Mouse (Mus musculus): ENCODE results near the gene Ticam1.
A peak's percentile ranks its signal among the peaks of the same experiment; 100 is the strongest.

Gene Ticam1

DNA sequence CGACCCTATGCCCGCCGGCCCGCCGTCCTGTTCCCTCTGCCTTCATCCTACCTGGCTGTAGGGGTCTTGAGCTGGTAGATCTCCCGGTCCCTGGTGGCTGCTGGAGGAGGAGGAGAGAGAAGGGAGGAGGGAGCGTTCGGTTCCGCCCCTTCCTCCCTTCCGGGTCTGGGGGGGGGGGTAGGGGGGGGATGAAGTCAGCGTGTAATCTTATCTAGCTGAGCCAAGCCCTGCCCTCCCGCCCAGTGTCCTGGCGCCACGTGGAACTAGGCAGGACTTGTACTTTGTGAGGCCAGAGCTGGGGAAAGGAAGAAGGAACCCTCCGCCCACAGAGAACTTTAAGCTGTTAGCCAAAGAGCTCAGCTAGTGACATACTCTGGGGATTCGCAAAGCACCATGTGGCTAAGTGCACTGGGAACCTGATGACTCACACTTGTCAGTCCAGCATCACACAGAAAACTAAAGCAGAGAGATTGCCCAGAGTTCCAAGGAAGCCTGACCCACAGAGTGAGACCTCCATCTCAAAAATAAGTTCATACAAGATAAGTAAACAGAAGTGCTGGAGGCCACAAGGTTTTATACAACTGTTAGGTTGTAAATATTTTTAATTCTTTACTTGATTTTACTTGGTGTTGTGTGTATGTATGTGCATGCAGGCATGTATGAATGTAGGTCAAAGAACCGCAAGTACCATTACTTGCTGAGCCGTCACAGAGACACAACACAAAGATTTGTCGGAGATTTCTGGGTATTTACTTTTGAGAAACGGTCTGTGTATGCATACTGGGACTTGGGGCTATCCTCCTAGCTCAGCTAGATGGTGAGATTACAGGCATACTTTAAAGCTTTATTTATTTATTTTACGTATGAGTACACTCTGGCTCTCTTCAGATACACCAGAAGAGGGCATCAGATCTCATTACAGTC is at the start of gene Ticam1:
Gene Ticam1, minus strand, starts transcription at position 144 of the 924 bp plus-strand sequence.
- peak; percentile 88 for DNase-seq (ENCODE audit: low spot score)

GRCm38 (mm10) chr17:56325450-56326152 is 49.0 kb upstream of the Ticam1 start, which contains the start of gene Kdm4b:
Kdm4b (plus strand) TSS chr17:56326062.
- peak; percentile 99 for DNase-seq (ENCODE audit: low spot score)

DNA sequence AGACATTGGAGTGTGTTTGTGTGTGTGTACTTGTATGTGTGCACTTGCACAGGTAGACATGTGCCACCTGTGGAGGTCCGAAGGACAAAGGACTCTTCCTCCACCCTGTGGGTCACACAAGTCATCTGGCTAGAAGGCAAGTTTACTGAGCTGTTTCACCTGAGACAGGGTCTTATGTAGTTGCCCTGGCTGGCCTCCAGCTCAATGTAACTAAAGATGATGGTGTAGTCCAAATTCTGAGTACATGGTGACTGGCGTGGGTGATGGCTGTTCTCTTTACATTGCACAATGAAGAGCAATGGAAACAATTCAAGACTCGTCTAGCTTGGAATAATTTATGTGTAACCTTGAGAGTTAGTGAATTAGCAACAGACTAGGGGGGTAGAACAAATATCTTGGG is 47.8 kb upstream of the Ticam1 start:
- no peak for DNase-seq (ENCODE audit: low spot score)

- DNase-seq (ENCODE audit: low spot score) = no peak
Observed at GRCm38 (mm10) chr17:56309191-56309945, 32.8 kb upstream of the Ticam1 start.

DNA sequence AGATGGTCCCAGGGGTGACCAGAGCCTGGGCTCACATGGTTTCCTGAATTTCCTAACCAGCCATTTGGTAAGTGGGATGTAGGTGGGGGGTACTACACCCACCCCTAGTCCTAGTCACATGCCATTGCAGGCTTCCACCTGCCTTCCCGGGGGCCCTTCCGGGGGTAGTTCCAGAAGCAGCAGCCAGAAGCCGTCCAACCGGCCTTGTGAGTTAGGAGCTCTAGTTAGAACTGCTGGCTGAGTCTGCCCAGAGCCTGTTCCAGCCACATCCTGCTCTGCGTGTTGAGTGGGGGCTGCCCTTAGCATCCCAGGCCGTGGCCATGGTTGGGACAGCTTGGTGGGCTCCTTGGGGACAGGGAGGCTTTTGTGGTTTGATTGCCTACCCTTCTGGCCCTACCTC is 31.5 kb upstream of the Ticam1 start:
- DNase-seq (ENCODE audit: low spot score) = no peak

GRCm38 (mm10) chr17:56305826-56306225 is 29.2 kb upstream of the Ticam1 start:
- peak; percentile 32 for DNase-seq (ENCODE audit: low spot score)

DNA sequence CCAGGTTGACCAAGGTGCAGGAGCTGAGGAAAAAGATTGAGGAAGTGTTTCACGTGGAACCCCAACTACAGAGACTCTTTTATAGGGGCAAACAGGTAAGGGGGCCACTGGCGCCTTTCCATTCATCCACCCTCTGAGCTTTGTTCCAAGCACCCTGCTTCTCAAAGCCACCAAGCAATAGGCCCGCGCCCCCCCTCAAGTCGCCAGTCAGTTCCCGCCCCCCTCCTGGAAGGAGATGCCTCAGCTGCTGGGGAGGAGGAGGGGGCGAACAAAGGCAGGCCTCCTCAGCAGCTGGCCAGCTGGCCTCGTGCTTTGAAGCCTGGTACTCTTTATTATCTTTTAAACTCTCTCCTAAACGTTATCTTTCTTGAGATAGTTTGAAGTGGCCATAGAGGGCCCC is 28.6 kb upstream of the Ticam1 start:
- DNase-seq (ENCODE audit: low spot score) = no peak

DNA sequence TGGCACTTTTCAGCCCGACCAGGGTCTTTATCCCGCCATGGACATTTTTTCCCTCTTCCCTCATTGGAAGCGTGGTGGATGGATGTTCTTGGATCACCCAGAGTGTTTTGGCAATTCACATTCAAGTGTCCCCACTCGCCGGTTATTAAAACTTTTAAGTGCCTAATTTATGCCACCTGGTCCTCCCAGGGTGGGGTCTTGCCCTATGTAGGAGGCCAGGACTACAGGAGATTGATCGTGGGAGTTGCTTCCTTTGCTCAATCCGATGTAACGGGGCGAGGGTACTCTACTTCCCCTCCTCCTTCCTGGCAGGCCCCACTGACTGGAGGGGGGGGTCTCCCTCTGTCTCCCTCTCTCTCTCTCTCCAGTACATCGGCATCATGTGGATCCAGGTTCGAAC is 28.1 kb upstream of the Ticam1 start:
- DNase-seq (ENCODE audit: low spot score) = no peak

DNA sequence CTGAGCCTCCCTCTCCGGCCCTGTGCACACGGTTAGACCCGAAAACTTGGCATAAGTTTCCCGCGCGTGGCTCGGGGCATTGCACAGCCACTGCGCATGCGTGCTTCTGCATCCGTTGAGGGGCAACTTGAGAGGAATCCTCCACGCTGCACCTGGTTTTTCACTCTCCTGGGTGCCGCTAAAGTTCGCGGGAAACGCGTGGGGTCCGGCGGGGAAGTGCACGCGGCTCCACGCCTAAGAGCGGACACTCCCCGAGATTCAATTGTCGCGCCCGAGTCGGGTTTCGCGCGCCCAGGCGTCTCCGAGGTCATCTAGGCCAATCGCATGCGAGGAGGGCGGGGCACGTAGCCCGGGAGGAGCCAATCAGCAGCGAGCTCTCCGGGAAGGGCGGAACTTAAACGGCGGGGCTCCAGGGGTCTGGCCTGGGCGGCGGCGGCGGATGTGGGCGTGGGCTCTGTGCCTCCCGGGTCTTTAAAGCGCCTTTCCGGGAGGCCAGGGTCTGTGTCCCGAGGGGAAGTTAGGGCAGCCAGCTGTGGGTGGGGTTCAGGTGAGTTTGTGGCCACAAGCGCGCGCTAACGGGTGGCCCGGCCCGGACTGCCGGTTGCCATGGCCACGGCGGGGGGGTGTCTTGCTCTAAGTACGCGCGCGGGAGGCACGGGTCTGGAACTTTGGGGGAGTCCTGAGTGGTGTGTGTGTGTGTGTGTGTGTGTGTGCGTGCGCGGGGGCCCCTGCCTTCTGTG is 27.4 kb upstream of the Ticam1 start:
- DNase-seq (ENCODE audit: low spot score) = peak; percentile 98

- DNase-seq (ENCODE audit: low spot score) = peak; percentile 89
Observed at GRCm38 (mm10) chr17:56303160-56303846, 26.7 kb upstream of the Ticam1 start, which contains the start of gene Uhrf1. Uhrf1 (plus strand) TSS chr17:56303321.

- peak; percentile 73 for DNase-seq (ENCODE audit: low spot score)
Observed at GRCm38 (mm10) chr17:56302363-56302996, 25.9 kb upstream of the Ticam1 start.

DNA sequence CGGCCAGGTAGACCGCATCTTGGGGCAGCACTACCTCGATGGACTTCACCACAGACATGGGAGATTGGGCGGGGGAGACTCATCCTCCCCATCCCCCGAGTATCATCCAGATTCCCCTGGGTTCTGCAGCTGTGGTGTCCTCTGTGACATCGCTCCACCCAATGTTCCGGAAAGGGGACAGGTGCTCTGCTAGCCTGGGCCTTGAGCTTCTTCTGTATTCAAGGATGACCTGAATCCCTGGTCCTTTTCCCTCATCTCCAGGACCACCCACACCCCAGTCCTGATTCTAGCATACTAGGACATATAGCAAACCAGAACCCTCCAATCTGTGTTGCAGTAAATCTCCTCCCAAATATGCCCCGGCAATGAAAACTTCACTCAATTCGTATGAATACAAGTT is 23.6 kb upstream of the Ticam1 start, which contains the start of gene Arrdc5:
Gene Arrdc5, minus strand, starts transcription at position 101 of the 400 bp plus-strand sequence.
- DNase-seq (ENCODE audit: low spot score) = no peak

DNA sequence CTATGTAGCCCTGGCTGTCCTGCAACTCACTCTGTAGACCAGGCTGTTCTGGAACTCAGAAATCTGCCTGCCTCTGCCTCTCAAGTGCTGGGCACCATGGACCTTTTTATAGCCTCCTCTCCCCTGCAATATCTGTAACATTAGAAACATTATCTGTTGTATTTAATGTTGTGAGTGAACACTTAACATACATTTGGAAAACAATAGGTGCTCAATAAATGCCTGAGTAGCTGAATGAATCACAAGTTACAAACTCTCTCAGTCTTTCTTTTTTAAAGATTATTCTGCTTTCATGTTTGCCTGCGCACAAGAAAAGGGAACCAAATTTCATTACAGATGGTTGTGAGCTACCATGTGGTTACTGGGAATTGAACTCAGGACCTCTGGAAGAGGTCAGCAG is 21.7 kb upstream of the Ticam1 start:
- no peak for DNase-seq (ENCODE audit: low spot score)

DNA sequence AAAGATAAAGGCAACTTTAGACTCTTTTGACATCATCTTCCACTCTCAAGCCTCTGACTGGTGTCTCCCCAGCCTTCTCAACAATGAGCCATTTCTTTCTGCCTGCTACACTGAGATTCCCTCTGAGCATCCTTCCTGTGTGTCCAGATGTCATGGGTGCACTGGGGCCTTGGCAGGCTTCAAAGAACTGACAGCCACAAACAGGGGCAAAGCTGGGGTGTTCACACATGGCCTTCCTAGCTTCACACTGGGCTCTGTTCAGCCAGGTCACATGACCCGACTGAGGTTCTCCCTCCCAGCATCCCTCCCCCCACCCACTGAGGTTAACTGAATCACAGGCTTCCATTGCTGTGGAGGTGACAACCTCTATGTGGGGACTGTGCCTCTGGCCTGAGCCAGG is 19.6 kb upstream of the Ticam1 start:
- no peak for DNase-seq (ENCODE audit: low spot score)

GRCm38 (mm10) chr17:56294241-56294640 is 17.7 kb upstream of the Ticam1 start:
- DNase-seq (ENCODE audit: low spot score) = no peak

GRCm38 (mm10) chr17:56293291-56293690 is 16.7 kb upstream of the Ticam1 start:
- no peak for DNase-seq (ENCODE audit: low spot score)

DNA sequence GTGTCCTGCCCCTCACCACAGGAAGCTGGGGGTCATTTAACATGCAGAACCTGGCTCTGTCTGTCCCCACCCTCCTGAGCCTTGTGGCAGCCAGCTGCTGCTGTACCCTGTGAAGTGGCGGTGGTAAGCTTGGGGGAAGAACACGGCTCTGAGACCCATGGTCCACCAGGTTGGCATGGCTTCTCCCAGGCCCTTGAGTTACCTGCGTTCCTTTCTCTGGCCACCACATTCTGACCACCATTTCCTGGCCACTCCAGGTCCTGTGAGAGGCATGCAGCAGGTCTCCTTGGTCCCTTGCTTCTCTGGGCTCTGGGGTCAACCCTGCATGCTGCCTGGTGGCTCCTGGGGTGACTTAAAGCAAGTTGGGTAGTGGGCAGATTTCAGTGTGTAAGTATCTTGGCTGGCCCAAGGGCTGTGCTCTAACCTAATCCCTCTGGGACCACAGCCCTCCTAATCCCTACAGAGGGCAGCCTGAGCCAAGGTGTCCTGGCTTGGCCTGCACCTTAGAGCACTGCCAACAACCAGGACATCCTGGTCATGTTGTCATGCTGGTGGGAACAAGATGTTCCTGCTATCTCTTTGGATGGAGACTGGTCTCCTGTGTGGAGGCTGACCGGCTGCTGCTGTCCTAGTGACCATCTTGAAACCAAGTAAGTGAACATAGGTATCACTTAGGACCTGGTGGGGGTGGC is 16.1 kb upstream of the Ticam1 start, which contains the start of gene Plin3:
Gene Plin3, minus strand, starts transcription at position 343 of the 692 bp plus-strand sequence.
- no peak for DNase-seq (ENCODE audit: low spot score)

DNA sequence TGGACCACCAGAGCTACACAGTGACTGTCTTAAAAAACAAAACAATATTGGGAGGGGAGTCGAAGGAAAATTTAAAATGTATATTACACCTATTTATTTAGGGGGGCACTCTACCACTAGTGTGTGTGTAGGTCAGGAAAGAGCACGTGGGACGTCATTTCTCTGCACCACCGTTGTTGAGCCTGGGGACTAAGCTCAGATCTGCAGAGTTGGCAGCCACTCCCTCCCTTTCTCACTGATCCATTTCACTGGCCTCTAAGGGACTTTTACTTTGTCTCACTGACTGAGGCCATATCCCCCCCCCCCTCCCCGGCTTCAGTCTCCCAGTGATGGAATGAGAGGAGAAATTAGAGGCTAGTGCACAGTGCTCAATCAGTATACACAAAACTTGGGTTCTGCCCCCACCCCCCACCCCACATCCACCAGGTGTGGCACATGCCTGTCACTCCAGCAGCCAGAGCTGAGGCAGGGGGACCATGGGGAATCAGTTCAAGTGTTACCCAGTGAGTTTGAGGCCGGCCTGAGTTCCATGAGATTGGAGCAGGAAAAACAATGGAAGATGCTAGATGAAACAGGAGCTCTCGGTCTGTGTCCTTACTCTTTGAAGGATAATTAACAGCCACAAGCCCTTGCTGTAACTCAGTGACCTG is 15.4 kb upstream of the Ticam1 start:
- DNase-seq (ENCODE audit: low spot score) = no peak

DNA sequence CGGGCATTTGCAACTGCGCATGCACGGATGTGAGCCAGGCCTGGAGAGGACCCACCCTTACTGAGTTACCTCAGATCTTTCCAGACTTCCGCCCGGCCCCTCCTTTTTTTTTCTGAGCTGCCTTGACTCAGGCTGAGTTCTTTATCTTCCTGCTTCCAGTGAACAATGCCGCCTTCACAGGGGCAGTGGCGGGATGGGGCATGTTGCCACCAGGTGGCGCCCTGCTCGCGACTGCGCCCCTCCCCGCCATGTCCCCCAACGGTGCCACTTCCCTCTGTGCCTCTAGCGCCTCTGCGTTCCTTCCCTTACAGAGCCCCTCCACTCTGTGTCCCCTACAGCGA is 14.6 kb upstream of the Ticam1 start:
- DNase-seq (ENCODE audit: low spot score) = peak; percentile 92
